Mouse (Mus musculus): ENCODE measurements around the gene Phf5a.

The Phf5a gene

GRCm38 (mm10) chr15:81871604-81872261 is at the start of gene Phf5a:
Gene Phf5a (minus strand): TSS chr15:81871911.
- TF ChIP-seq GATA4 (IDR thresholded peaks at IDR 0.05; ENCODE audit: insufficient replicate concordance, low read length), result no peak

- no peak for TF ChIP-seq GATA4 (IDR thresholded peaks at IDR 0.05; ENCODE audit: insufficient replicate concordance, low read length)
Observed at GRCm38 (mm10) chr15:81921255-81921654, 49.5 kb upstream of the Phf5a start.

- TF ChIP-seq GATA4 (IDR thresholded peaks at IDR 0.05; ENCODE audit: insufficient replicate concordance, low read length), result no peak
Observed at GRCm38 (mm10) chr15:81920546-81921217, 49.0 kb upstream of the Phf5a start.

GRCm38 (mm10) chr15:81919062-81919461 is 47.4 kb upstream of the Phf5a start:
- no peak for TF ChIP-seq GATA4 (IDR thresholded peaks at IDR 0.05; ENCODE audit: insufficient replicate concordance, low read length)

- no peak for TF ChIP-seq GATA4 (IDR thresholded peaks at IDR 0.05; ENCODE audit: insufficient replicate concordance, low read length)
Observed at GRCm38 (mm10) chr15:81917621-81918463, 46.1 kb upstream of the Phf5a start.

GRCm38 (mm10) chr15:81917201-81917600 is 45.5 kb upstream of the Phf5a start:
- TF ChIP-seq GATA4 (IDR thresholded peaks at IDR 0.05; ENCODE audit: insufficient replicate concordance, low read length), result no peak

DNA sequence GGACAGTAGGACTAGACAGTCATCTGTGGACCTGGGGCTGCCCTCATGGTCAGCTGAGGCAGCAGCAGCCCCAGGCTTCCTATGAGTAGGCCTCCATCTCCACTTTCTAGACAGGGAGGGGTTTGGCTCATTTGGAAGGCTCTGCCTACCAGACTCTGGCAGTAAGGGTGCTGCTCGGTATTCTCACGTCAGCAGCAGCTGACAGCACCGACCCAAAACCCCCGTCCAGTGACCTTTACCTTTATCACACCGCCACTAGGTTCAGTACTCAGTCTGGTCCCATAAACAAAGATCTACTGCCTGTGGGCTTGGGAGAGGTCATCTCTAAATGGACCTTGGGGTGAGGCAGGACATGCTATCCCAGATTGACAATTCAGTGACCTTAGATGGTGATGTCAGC is 44.0 kb upstream of the Phf5a start:
- TF ChIP-seq GATA4 (IDR thresholded peaks at IDR 0.05; ENCODE audit: insufficient replicate concordance, low read length), result no peak

GRCm38 (mm10) chr15:81914668-81915067 is 43.0 kb upstream of the Phf5a start:
- TF ChIP-seq GATA4 (IDR thresholded peaks at IDR 0.05; ENCODE audit: insufficient replicate concordance, low read length), result no peak

DNA sequence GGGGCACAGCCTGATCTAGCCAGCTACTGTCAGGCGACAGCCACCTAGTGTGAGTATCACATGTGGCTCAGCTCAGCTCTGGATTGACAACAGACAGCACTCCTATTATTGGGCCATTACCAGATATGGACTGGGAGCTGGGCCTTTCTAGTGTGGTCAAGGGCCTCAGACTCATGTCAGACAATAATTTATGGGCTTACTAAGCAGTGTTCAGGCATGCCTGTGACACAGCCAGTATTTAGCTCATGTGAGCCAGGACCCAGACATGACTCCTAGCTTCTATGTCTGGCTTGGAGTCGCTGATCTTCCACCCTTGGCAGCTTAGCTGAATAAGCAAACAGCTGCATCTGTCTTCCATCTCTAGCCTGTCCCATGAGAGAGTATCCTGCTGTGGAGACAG is 40.8 kb upstream of the Phf5a start:
- no peak for TF ChIP-seq GATA4 (IDR thresholded peaks at IDR 0.05; ENCODE audit: insufficient replicate concordance, low read length)

DNA sequence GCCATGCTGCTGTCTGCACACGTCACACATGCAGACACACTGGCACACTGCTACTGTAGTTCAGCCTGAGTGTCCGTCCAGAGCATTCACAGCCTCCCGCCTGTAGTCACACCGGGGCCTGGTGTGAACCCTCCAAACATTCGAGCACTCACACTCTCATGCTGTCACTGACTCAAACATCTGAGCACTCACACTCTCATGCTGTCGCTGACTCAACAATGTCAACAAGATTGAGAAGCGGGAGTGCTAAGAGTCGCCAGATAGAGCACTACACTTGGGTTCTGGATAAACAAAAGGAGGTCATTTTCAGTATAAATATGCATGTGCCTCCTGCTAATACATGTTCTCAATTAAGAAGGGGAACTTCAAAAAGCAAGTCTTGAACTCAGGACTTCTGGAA is 36.2 kb upstream of the Phf5a start:
- TF ChIP-seq GATA4 (IDR thresholded peaks at IDR 0.05; ENCODE audit: insufficient replicate concordance, low read length), result no peak

GRCm38 (mm10) chr15:81904939-81905338 is 33.2 kb upstream of the Phf5a start:
- no peak for TF ChIP-seq GATA4 (IDR thresholded peaks at IDR 0.05; ENCODE audit: insufficient replicate concordance, low read length)

DNA sequence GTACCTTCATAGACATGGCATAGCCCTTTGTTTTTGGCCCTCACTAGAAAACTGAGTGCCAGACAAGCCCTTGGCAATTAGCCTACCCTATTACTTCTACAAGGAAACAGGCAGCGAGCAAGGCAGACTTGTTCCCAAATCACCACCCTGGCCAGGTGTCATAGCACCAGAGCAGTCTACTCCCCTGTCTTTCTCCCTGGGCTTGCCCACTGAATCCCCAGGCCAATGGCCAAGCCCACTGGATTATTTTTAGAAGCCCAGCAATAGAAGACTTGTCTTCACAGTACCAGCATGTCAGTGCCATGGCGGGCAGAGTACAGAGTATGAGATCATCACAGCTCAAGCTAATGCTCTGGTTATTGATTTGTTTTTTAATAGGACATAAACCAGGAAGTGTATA is 27.0 kb upstream of the Phf5a start:
- TF ChIP-seq GATA4 (IDR thresholded peaks at IDR 0.05; ENCODE audit: insufficient replicate concordance, low read length), result no peak

- TF ChIP-seq GATA4 (IDR thresholded peaks at IDR 0.05; ENCODE audit: insufficient replicate concordance, low read length), result no peak
Observed at GRCm38 (mm10) chr15:81897607-81898285, 26.0 kb upstream of the Phf5a start.

DNA sequence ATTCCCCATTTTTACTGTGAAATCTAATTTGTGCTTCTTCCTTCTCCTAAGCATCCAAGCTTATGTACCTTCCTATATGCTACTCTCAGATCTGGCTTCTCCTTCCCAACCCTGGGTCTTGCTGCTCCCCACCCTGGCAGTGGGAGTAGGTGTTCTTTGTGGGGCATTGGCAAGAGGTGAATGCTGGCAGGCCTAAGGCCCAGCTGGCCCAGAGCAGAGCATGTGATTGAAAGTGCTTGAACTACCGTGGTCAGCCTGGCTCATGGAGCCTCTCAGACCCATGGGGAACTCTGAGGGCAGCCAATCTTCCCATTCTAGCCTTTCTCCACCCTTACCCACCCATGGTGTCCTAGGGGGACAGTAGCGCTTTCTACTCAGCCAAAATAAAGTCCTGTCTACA is 24.7 kb upstream of the Phf5a start:
- TF ChIP-seq GATA4 (IDR thresholded peaks at IDR 0.05; ENCODE audit: insufficient replicate concordance, low read length), result no peak

DNA sequence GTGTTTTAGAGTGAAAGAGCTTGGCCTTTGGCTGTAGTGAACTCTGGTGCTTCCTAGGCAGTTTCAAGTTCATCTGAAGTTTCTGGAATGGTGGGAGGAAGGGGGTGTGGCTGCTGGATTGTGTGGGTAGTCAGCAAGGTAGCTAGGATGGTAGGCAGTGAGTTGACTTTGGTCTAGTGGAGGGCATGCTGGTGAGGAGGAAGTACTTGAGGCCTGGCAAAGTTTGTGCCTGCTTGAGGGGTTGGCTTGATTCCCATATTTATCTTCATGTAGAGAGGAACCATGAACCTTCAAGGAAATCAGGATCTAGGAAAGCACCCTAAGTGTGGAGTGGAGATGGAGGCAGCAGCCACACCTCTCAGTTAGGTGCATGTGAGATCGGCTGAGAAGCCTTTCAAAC is 22.3 kb upstream of the Phf5a start:
- no peak for TF ChIP-seq GATA4 (IDR thresholded peaks at IDR 0.05; ENCODE audit: insufficient replicate concordance, low read length)
